Mouse (Mus musculus): ENCODE measurements around the gene Syne2.

DNA sequence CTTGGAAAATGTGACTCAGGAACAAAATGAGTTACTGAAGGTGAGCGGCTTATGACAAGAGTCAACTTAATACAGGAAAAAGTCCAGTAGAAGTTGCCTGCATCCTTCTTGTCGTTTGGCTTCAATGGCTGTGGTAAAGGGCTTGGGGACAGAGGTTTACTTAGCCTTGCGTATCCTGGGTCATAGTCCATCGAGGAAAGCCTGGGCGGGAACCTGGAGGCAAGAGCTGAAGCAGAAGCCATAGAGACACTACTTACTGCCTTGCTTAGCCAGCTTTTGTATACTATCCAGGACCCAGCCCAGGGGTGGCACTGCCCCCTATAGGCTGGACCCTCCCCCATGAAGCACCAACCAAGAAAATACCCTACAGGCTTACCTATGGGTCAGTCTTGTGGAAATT is 179.6 kb downstream of the Syne2 start:
- no peak for TF ChIP-seq CTCF (IDR thresholded peaks at IDR 0.05; ENCODE audit: low read depth, low read length)
- TF ChIP-seq POLR2A (IDR thresholded peaks at IDR 0.05; ENCODE audit: borderline replicate concordance, low read depth, low read length), result no peak
